Mouse (Mus musculus) cerebellum, adult (tissue): Measurements from ENCODE around the gene Ptpro.

ENCODE experiments used
- ATAC-seq: cut with Nextera tagmentation; 2 replicates; pipeline ENCODE4 v1.9.2; 2017; ENCODE audit warnings: mild to moderate bottlenecking, moderate library complexity, mixed read lengths; ENCODE audit not compliant: insufficient number of reproducible peaks, low FRiP score, low TSS enrichment

Ptpro gene

DNA sequence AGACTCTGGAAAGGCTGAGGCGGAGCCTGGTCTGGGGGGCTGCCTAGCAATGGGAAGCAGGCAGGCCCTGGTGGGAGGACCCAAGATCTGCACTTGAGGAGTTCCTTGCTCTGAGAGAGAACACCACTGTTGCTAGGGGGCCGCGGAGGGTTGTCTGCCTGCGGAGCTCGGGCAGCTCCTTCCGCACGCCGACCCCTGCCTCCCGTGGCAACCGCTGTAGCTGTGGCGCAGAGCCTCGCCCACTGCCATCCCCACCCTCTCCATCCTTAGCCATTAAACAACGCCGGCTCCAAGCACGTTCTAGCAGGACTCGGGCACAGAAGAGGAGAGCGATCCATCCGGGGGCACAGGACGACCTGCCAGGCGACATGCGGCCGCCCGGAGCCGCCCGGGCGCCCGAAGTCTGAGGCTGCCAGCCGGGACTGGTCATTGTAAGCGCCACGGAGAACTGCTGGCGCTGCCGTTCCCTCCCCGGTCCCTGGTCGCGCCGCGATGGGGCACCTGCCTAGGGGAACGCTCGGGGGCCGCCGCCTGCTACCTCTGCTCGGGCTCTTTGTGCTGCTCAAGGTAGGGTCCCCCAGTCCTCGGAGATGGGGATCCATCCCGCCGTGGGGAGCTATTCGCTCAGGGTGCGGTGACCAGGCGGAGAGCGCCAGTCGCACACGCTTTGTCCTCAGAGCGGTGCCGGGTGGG is at the start of gene Ptpro:
Gene Ptpro (plus strand): TSS at position 126 of the 693 bp plus-strand sequence.
- ATAC-seq, result 0 out of 2 replicates have a peak, but pooled peaks have one; percentile 11

DNA sequence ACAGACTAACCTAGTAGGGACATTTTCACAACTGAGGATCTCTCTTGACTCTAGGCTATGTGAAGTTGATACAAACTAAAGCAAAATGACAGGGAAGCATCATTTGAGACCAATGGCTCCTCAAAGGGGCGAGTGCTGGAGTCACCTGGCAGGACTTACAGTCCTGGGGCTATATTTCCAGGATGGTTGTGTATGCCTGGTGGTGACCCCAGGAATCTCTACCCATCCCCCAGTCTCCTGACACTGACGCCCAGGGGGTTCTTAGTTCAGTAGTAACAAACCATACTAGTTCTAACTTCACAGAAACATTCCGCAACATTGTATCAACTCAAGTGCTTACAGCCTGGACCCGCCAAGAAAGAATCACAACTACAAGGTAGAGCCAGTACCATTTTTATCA is 49.5 kb upstream of the Ptpro start:
- no peak for ATAC-seq

DNA sequence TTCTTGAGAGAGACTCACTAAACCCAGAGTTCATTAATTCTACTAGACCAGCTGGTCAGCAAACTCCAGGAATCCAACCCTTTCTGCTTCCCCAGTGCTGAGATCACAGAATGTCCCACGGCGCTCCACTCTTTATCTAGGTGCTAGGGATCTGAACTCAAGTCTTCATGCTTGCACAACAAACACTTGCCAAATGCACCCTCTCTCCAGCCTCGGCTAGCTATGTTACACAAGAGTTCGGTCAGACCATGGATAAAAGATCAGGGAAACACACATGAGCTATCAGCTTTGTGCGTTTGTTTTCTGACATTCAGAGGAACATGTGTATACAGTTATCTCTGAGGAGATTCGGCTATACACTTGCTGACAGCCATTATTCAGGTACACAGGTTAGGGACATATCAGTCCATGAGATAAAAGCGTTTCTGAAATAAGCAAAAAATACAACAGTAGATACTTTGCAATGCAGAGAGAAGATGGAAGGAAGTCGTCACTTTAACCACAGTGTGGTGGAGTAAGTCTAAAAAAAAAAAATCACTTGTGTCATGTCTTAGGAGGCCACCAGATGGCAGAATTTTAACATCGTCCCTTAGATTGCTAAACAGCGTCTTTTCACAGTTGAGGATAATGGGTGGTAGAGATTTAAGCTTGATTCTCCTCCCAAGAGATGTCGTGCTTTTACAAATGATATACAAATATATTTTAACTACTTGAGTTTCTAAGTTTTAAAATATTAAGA is 46.3 kb upstream of the Ptpro start:
- no peak for ATAC-seq

DNA sequence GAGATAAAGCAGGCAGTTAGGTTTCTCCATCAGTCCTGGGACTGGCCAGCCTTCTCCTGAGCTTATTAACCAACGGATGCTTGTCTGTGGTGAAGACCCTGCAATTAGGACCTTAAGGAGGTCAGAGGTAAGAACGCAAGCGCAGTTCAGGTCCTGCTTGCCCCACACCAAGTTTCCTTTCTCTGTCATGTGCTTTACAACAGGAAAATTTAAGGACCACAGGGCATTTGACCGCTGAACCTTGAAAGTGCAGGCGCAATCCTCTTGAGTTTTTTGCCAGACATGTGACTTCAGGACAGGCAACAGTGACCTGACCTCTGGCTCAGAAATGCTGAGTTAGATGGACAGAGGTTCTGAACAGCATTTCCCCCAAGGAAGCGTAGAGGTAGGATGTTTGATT is 45.0 kb upstream of the Ptpro start:
- no peak for ATAC-seq

DNA sequence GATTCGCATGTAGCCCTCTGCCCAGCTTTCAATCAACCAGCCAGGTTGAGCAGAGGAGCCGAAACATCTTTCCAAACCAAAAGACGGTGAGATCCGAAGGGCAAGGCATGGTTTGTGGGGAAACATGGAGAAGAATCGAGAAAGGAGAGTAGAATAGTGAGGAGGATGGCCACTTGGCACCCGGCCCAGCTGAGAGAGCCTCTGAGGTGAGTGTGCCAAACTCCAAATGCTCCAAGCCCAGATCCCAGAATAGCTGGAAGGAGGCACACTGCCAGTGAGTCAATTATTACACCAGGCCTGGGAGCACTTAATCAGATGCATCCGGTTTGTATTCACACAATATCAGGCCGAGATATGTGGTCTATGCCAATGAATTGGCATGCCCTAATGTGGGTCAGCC is 42.1 kb upstream of the Ptpro start:
- peak; percentile 51; the same call in 1 of the 2 replicates for ATAC-seq

DNA sequence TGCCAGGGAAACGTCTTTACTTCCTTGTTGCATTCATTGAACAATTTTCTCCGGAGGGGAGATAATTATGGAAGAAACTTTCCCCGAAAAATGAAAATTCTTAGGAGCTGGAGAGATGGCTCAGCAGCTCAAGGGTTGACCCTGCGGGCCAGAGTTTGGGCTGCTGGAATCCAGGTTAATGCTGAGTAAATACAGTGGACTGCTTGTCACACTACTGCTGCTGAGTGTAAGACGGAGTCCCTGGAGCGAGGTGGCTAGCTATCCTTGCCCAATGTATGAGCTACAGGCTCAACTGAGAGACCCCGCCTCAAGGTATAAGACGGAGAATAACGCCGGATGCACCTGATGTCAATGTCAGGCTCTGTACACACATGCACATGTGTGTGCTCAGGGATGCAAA is 41.1 kb upstream of the Ptpro start:
- ATAC-seq, result no peak

DNA sequence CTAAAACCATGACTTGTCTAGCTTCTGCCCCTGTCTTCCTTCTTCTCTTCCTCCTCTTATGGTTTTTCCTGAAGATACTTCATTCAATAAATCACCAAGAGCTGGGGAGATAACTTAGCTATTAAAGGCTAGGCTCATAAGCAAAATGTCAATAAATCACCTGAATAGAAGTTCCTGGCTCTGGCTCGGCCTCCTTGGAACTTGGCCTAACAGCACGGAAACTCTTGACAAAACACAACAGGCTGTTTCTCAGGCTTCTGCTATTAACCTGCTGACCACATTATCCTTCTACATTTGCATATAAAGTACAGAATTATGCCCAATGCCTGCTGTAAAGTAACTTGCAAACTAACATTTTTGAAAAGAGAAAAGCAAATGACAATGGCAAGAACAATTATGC is 40.7 kb upstream of the Ptpro start:
- ATAC-seq, result no peak

DNA sequence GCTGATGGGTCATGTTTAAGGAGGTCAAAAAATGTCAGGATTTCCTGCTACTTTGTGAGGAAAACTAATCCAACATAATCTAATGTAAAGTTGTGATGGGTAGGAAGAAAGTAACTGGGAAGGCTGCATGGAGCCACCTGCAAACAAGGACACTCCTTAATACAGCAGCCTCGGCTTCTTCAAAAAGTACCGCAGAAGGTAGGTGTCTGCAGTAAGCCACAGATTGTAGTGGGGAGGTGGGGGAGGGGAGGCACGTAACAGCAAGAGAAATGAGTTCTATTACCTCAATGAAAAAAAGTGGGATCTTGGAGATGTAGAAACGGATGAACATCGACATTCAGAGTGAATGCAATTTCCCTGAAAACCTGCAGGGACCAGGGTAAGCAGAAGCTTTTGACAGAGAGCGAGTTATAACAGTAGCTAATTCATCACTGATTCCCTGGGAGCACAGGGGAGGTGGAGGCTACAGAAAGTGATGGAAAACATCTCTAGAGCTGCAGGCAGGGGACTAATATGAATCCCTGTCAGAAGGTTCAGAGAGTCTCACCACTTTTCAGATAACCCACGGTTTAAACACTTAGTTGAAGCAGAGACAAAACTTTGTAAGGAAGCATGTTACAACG is 34.2 kb upstream of the Ptpro start:
- ATAC-seq, result no peak

DNA sequence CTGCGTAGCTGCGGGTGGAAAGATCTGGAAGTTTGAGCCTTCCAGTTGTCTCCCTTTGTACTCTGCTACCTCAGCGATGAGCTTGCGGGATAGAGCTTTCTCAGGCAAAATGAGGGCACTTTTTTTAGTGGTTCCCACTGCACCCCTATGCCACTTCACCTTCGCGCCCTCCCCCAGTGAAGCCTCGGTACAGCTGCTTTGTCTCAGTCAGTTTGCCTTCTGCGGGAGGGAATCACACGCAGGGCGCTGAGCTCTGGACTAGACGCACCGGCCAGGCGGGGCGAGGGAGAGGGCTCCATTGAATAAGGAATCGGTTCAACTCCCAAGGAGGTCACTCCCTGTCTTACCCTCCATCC is 746 bp downstream of the Ptpro start:
- ATAC-seq, result peak; percentile 29; the same call in 1 of the 2 replicates

DNA sequence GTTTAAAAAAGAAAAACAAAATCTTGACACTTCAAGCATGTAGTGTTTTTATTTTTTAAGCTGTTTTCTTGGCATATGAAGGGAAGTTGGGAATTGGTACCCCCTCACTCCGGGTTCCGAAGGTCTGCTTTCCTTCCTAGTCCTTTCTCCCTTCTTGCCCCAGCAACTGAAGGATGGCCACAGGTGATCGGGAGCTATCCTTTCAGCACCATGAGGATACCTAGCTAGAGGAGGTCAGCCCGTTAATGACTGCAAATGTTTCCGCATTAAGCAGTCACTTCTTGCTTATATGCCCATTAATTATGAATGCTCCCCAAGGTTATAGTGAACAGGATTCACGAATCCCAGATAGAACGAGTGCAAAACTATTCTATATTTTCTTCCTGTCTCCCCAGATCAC is 1.3 kb downstream of the Ptpro start:
- ATAC-seq, result no peak

DNA sequence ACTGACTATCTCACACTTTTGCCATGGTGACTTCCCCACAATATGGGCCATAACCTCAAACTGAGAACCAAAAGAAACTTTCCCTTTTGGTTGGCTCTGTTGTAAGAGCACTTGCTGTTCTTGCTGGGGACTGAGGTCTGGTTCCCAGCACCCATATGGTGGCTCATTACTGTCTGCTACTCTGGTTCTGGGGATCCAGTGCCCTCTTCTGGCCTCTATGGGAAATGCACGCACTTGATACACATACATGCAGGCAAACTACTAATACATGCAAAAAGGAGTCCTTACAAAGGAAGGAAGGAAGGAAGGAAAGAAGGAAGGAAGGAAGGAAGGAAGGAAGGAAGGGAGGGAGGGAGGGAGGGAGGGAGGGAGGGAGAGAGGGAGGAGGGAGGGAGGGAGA is 8.9 kb downstream of the Ptpro start:
- no peak for ATAC-seq

DNA sequence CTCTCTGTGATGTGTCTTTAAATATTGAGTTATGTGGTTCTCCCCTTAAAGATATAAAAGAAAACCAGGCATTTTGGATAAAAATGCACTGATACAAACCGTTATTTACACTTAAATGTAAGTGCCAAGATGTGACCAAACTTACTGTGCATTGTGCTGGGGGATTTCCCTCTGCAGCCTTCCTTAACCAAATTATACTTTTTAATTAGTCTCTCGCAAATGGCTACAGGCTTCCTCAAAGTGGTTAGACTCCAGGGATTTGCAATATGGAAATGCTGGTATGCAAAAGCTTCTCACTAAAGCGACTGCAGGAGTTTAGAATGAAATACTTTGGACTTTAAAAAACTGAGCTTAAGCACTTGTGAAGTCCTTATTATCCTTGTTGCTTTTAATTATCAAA is 10.0 kb downstream of the Ptpro start:
- no peak for ATAC-seq

DNA sequence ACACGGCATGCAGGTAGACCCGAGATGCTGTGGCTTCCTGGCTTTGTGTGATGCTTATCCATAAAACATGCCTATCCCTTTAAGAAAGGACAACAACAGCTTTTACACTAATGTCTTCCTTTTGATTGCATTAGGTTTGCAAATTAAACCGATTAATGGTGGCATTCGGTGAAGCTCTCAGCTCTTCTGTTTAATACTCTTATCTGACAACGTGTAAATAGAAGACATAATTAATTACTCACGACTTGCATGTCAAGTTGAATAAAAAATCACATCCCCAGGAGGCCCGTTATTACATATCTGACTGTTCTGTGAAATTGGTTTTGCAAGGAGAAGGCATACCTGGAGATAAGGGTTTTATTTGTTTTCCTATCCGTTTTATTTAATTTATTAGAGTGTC is 15.9 kb downstream of the Ptpro start:
- ATAC-seq, result no peak

DNA sequence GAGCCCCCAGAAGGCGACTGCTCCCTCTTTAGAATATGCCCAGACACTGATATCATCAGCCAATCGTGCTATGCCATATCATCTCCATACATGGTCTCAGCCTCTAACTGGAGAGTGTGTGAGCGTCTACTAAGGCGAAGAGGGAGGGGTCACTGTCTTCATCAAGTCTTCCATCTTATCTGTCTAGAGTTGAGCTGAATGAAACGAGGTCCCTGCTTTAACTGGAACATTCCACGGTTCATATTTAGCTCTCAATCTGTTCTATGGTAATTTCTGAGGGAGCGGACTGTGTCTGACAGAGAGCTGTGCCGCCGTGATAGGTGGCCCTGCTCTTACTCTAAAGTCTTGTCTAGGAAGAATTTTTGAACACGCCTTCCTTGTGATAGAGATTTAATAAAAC is 16.5 kb downstream of the Ptpro start:
- ATAC-seq, result no peak

DNA sequence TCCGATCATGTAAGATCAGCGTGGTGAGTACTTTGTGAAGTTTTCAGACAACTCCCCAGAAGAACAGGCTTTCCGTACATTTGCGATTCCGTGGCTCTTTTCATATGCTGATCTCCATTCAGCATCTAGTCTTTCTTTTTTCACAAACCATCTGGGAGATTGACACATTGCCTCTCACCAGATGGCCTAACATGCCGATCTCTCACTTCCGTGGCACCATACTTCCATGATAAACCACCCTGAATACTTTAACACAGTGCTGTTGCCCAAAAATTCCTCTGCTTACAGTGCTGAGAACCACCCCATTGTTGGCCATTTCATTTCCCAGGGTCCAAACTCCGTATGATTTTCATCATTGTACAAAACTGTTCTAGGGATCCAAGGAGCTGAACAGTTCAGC is 20.4 kb downstream of the Ptpro start:
- no peak for ATAC-seq

DNA sequence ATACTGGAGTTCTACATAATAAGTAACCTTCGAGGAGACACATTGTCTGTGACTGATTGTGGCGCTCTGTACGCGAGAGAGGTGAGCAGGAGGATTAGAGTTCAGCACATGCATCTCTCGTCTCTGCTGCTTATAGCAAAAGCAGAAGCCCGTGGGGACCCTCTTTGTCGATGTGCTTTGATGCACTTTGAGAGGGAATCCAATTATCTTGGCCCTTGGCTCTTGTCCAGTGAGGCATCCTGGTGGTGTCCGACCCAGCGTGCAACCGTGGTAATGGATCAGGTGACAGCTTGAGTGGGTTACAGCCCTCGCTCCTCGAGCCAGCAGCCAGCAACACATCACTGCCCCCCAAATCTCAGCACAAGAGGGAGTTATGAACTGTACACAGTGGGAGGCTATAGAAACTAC is 25.5 kb downstream of the Ptpro start:
- no peak for ATAC-seq

DNA sequence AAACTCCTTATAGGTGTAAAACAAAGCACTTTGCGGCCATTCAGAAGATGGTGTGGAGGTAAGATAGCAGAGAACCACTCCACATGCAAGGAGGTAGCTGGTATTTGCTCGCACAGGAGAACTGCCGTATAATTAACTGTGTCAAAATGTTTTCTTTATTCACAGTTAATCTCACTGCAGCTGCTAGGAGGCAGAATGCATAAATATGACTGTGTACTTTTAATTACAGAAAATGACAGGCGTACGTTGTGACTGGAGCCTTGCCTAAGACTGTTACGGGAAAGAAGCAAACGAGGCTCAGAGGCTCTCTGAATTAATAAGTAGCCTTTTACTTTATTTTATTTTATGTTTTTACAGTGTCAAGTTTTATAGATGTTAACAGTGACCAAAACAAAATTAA is 27.5 kb downstream of the Ptpro start:
- no peak for ATAC-seq

DNA sequence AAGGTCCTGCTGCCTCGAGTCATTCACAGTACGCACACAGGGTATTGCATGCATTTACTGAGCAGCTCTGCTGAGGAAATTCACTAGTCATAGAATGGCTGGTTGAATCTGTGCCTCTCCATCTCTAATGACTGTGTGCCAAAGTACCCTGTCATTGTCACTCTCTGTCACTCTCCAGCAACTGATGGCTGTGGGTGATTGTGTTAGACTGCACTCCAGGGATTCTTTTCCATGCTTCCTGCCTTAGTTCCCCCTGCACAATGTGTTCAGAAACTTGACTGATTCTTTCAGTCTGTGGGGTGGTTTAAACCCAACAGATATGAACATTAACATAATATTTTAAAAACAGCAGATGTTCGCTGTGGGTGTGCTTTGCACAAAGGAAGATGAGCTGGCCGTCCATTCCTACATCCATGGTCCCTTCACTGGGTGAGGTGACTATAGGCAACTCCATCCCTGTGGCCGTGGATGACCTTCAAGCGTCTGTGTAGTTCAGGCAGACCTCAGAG is 29.5 kb downstream of the Ptpro start:
- no peak for ATAC-seq

DNA sequence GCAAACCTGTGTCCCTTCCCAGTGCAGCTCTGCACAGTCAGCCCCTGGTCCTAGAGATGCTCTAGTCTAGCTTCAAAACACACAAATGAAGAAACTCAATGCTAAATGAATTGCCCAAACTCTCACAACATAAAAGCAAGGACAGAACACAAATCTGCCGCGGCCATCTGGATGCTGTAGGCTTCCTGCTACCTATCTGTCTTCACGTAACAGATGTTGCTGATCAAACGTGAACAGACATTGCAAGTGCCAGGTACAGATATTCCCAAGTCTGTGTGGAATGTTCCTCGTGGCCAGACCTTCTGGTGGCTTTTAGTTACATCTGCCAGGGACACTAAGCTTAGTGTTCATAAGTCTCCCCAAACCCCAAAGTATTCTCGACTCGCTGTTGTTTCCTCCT is 29.9 kb downstream of the Ptpro start:
- no peak for ATAC-seq

DNA sequence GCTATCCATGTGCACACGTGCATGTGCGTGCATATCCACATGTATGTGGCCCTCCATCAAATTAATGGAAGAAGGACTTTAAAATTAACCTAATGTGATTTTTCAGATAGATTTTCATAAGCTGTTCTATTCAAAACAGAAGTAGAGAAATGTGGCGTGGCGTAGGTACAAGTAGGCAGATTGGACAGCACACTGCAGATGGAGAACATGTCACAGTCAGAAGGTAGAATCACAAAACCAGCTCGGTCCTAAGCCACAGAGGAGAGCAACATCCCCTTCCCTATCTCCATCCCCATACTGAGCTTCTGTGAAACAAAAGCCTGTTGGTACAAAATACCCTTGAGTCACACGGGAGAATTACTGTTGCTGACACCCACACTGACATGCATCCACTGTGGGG is 34.3 kb downstream of the Ptpro start:
- ATAC-seq, result no peak

DNA sequence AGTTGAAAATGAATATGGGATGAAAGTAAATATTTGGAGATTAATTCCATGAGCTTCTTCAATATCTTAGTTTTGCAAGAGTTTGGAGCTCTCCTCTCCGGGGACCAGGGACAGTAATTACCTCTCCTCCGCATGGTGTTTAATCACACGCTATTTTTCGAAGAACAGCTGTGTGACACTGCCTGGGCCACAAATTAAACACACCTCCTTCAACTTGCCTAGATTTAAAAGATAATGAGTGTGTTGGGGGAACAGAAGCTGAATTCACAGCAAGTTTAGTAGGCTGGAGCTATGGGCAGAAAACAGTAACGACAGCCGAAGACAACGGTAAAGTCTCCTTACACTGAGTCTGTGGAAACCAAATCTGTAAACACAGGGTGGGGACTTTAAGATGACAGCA is 35.7 kb downstream of the Ptpro start:
- ATAC-seq, result no peak

DNA sequence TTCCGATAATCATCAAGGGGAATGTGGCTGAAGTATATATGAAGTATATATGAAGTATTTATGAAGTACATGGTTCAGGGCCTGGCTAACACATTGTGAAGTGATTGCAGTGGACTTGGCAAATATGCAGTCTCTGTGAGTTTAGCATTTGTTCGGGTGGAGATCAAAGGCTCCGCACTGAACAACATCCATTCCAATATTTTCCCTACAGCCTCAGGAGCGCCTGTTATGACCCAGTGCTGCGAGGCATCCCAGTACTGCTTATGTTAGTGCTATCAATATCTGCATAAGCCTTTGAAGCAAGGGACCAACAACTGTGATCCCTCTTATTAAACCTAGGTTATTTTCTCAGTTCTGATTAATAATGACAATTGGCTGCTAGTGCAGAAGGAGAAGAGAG is 36.1 kb downstream of the Ptpro start:
- no peak for ATAC-seq
